Mouse (Mus musculus) embryonic fibroblast, embryonic 13.5 days (primary cell): ENCODE results near the gene Cep95.

Source experiments
- CTCF ChIP-seq: IDR thresholded peaks from 2 replicates; pipeline ENCODE4 v1.5.1; 2011; ENCODE audit warnings: mild to moderate bottlenecking, control low read depth, low read length, moderate library complexity, borderline replicate concordance; ENCODE audit not compliant: insufficient read depth
- POLR2A ChIP-seq: IDR thresholded peaks from 2 replicates; pipeline ENCODE4 v1.6.1; 2011; ENCODE audit warnings: low read depth, mild to moderate bottlenecking, control low read depth, low read length, moderate library complexity

- no peak for TF ChIP-seq CTCF
- TF ChIP-seq POLR2A: no peak
Measured at GRCm38 (mm10) chr11:106815761-106816160, 26.7 kb downstream of the Cep95 start.
